Mouse (Mus musculus) thymus, postnatal 0 days (tissue): Measurements from ENCODE around the gene Dlgap1. TPM values are rescaled to one million over a fixed set of nuclear protein-coding genes. Genes with fewer than 3 reads are reported as not detected.

Experiments
- DNase-seq: peaks from one replicate; pipeline ENCODE4 v3.0.0-alpha.2; 2015; ENCODE audit warnings: low spot score
- polyA plus RNA-seq: library from polyadenylated mRNA; unstranded; fragments of >200 nt; fragmentation: Nextera tagmentation; extraction: Ambion mirVana; gene quantifications from 2 replicates; pipeline ENCODE4 v1.2.1, GENCODE M21; 2015

Dlgap1 gene
- polyA plus RNA-seq, 1 experiment from 2014 or later, result not detected

- DNase-seq, result no peak
Observed at GRCm38 (mm10) chr17:70719684-70720324, 750.9 kb downstream of the Dlgap1 start.

DNA sequence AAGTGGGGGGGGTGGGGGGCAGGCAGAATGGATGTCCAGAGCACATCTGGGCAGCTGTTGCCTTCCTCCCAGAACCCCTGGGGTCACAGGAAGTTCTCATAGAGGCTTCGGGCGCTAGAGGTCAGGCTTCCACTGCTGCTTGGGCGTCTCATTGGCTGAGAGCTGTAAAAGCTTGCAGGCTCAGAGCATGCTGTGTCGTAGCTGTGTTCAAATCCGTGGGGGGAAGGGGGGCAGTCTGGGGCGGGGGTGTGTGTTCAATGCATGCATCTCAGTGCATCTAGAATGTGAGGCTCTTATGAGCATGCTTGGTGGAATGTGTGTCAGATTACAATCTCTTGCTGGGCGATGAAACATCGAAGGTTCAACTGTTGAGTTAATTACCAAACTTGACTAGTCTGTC, 751.9 kb downstream of the Dlgap1 start:
- DNase-seq, result peak; percentile 18

GRCm38 (mm10) chr17:70722146-70722545, 753.3 kb downstream of the Dlgap1 start:
- DNase-seq, result no peak

DNA sequence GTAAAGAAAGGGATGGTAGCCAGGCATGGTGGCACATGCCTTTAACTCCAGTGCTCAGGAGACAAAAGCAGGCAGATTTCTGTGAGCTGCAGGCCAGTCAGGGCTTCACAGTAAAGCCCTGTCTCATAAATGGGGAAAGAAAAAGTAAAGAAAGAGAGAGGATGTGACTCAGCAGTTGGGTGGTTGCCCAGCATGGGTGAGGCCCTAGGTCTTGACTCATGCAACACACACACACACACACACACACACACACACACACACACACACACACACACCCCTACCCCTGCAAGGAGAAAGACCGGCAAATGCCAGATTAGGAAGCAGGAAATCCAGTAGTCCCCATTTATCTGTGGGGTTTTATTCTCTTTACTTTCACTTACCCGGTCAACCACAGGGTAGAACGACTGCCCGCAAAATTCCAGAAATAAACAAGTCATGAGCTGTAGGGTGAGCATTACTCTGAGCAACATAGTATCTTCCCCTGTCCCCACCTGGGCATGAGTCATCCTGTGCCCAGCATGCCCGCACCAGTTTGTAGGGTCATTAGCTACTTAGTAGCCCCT, 759.9 kb downstream of the Dlgap1 start:
- no peak for DNase-seq

DNA sequence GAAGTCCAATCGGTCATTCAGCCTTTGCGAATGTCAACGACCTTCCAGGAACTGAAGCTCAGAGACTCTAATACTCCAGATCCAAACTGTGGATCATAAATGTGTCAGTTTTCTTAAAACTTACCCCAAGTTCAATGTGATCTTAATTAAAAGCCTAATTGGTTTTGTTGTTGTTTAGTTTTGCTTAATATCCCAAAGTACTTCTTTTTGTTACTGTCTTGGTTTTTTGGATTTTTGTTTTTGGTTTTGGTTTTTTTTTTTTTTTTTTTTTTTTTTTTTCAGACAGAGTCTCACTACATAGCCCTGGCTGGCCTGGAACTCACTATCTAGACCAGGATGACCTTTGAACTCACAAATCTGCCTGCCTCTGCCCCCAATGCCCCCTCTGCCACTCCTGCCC, 765.9 kb downstream of the Dlgap1 start:
- no peak for DNase-seq

DNA sequence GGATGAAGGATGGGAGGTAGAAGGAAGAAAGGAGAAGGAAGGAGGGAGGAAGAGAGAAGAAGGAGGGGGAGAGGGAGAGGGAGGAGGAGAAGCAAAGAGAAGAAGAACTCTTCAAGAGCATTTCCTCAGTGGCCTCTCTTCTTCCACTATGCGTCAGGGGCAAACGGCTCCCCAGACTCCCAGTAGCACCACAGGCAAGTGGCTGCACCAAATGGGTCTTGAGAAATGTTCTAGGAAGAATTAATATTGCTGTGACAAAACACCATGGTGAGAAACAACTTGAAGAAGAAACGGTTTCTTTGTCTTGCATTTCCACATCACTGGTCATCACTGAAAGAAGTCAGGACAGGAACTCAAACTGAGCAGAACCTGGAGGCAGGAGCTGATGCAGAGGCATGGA, 766.5 kb downstream of the Dlgap1 start:
- DNase-seq, result no peak

DNA sequence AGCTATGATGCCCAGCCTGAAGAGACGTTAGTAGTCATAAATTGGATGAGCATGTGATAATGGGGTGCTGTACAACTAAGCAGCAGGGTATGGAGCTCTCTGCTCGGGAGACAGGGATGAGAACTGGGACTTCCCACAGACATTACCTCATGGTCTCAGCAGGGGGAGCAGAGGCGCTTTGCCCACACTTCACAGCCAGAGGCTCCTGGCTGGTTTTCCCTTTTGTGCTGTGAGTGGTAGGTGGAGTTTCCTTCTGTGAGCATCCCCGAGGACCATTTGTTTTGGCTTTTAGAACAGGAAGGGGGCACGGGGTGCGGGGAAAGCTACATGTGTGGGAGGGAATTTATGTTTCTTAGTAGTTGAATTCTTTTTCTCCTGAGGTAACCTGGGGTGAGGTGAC, 768.6 kb downstream of the Dlgap1 start:
- no peak for DNase-seq

DNA sequence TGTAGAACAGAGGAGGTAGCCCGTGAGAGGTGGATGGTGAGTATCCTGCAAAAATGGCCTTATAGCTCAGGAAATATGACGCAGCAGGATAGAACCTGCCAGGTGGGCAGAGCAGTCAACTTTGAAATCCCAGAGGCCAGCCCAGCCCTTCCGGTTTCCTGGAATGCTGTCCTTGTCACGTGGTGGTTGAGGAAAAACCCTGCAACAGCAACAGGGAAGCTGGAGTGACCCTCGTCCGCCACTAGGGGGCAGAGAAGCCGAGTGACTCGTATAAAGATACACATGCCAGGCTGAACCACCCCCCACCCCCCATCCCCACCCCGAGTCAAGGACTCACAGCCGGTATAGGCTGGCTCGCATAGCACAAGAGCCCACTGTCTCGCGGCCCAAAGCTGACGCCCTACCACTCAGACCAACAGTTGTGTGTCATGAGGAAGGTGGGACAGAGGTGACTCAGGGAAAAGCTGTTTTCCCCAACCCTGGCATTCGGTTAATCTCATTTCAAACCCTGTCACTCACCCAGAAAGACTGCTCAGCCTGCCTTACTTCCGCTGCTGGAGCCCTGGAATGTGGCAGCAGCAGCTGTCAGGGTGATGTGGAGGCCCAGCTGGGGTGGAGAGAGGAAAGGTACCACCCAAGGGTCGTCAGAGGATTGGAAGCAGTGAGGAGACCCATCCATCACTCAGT, 769.4 kb downstream of the Dlgap1 start:
- DNase-seq, result peak; percentile 52

DNA sequence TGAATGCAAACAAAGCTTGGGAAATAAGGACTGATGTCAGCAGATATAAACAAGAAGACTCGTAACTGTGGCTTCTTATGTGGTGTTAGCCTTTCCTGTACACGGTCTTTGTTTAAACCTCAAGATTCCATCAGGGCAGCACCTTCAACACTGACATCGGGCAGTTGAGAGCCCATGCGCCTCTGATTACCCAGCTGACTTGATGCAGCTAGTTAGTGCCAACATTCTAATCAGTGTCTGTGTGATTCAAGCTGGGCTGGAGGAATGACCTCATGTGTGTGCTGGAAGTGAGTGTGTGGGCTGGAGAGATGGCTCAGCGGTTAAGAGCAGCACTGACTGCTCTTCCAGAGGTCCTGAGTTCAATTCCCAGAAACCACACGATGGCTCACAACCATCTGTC, 770.5 kb downstream of the Dlgap1 start:
- DNase-seq, result no peak

DNA sequence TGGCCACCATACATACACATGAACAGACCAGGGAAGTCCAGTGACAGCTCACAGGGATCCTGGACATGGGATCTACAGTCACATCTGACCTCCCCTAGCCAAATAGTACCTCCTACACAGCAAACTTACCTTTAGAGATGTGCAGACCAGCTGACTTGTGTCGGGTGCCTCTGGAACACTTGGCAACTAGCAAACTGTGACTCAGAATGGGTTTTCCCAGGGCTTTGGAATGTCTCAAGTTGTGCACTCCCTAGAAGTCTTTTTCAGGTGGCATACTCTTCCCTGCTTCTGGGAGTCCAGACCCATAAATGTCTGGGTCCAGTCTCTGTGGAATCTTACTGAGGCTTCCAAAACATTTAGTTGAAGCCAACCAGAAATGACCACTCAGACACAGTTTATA, 772.8 kb downstream of the Dlgap1 start:
- no peak for DNase-seq

GRCm38 (mm10) chr17:70744570-70745153, 775.8 kb downstream of the Dlgap1 start:
- no peak for DNase-seq

GRCm38 (mm10) chr17:70745385-70745784, 776.5 kb downstream of the Dlgap1 start:
- DNase-seq, result no peak

GRCm38 (mm10) chr17:70746379-70747079, 777.7 kb downstream of the Dlgap1 start:
- DNase-seq, result no peak

- DNase-seq, result no peak
Observed at GRCm38 (mm10) chr17:70747731-70748475, 779.0 kb downstream of the Dlgap1 start.

DNA sequence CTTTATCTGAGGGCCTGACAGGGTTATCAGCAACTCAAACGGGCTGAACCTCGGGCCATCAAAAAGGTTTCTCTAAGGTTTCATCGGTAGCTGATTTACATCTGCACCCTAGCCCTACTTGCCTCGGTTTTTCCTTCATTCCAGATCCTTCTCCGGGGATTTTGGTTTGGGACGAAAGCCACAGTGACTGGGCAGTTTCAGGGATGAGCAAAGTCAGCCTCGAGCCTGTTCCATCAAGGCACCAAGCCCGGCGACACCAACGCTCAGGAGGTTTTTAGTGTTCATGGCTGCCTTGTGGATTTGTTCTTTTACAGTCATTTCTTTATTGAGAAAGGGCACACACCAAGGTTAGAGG, 779.6 kb downstream of the Dlgap1 start:
- no peak for DNase-seq

DNA sequence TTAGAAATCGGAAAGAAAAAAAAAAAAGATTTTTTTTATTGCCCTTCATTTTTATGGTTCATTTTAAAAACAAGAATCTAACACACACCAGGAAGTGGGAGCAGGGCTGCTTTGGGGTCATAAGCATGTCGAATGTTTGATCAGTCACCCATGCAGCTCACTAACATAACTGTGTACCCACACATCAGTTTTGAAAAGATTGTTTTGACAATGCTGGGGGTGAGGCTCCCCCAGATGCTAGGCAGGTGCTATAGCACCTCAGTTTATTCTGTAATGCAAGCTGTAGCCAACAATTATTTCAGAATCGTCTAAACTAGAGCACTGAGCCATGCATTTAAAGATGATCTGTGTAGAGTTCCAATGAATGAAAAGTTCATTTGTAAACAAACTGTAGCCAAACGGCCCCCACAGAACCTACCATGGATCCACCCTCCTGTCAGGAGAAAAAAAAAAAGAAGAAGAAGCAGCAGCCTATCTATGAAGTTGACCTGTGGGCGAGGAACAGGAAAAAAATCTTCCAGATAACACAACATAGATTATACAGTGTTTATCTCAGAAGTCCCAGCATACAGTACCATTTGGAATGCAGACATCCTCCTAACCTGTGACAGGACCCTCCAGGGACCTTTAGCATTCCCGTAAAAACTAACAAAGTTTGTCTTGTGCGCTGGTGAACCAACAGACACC, 780.2 kb downstream of the Dlgap1 start:
- DNase-seq, result no peak

DNA sequence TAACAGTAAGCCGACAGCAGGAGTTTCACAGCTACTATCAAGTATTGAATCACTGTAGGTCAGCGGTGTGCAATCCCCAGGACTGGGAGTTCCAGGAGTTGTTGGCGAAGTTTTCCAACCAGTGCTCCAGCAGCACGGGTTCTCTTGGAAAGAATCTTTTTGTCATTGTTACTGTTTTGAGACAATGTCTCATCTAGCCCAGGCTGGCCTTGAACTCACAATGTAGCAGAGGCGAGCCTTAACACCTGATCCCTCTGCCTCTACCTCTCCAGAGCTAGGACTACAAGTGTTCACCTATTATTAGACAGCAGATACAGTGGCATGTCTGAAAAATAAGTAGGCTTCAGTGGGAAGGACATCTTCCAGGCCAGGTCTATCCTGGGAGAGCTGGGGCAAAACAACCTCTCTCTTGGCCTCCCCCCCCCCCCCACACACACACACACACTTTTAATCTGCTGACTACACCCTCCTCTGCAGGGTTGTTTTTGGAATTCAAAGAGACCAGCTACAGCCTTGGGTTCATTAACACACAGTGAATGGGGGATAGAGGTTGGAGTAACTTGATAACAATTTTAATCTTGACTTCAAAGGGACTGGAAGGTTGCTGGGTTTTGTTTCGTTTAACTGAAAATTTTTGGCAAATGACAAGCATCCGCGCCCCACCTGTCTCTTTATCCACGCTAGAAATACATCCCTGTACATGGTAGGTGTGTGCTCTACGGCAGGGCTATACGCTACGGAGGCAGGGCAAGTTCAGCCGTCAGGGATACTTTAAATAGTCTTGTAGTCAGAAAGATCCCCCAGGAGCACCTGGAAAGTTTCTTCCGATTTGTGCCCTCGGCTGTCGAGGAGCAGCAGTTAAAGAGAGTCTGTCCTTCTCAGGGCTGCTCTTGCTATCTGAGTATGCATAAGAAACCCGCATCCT, 781.6 kb downstream of the Dlgap1 start:
- DNase-seq, result no peak

- no peak for DNase-seq
Observed at GRCm38 (mm10) chr17:70751161-70751651, 782.3 kb downstream of the Dlgap1 start.

DNA sequence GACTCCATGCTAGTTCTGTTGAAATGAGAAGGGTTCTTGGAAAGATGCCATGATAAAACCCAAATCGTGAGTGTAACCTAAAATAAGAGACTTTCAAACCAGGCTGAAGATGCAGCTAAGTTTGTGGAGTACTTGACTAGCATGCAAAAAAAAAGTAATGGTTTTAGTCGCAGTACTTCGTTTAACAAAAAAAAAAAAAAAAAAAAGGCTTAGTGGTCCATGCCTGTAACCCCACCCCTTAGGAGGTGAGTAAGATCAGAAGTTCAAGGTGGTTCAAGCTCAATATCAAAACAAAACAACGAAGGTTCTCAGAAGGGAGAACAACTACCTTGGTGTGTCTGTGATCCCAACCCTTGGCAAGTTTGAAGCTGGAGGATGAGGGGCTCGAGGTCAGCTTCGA, 782.8 kb downstream of the Dlgap1 start:
- no peak for DNase-seq
